Mouse (Mus musculus): Measurements from ENCODE around the gene Sema6b.
"Not testable (repeated sequence)": the region's sequence is repeated elsewhere in the genome, so short reads cannot be mapped to it uniquely, and the experiment has no call there.

Gene Sema6b

GRCm38 (mm10) chr17:56119431-56119830 is 20.7 kb downstream of the Sema6b start:
- DNase-seq (ENCODE audit: low spot score in 2 of 2): no peak

GRCm38 (mm10) chr17:56117251-56117710 is 22.9 kb downstream of the Sema6b start, which contains the start of gene Plin5:
Plin5 (minus strand) TSS chr17:56117596.
- DNase-seq (ENCODE audit: low spot score in 2 of 2): no peak

- DNase-seq (ENCODE audit: low spot score in 2 of 2): no peak
Observed at GRCm38 (mm10) chr17:56116193-56116592, 23.9 kb downstream of the Sema6b start.

- no peak for DNase-seq (ENCODE audit: low spot score in 2 of 2)
Observed at GRCm38 (mm10) chr17:56112743-56113142, 27.4 kb downstream of the Sema6b start.

- DNase-seq (ENCODE audit: low spot score in 2 of 2): no peak
Observed at GRCm38 (mm10) chr17:56111864-56112263, 28.3 kb downstream of the Sema6b start.

GRCm38 (mm10) chr17:56111021-56111420 is 29.1 kb downstream of the Sema6b start:
- DNase-seq (ENCODE audit: low spot score in 2 of 2): no peak

GRCm38 (mm10) chr17:56110571-56110970 is 29.6 kb downstream of the Sema6b start:
- DNase-seq (ENCODE audit: low spot score in 2 of 2): no peak

- no peak for DNase-seq (ENCODE audit: low spot score in 2 of 2)
Observed at GRCm38 (mm10) chr17:56109219-56110051, 30.7 kb downstream of the Sema6b start, which contains the start of gene Plin4. Plin4 (minus strand) TSS chr17:56109803.

GRCm38 (mm10) chr17:56108334-56109044 is 31.7 kb downstream of the Sema6b start:
- no peak for DNase-seq (ENCODE audit: low spot score in 2 of 2)

GRCm38 (mm10) chr17:56107736-56108135 is 32.4 kb downstream of the Sema6b start:
- DNase-seq (ENCODE audit: low spot score in 2 of 2): no peak

- DNase-seq (ENCODE audit: low spot score in 2 of 2): no peak
Observed at GRCm38 (mm10) chr17:56106981-56107380, 33.2 kb downstream of the Sema6b start.

GRCm38 (mm10) chr17:56106436-56106835 is 33.7 kb downstream of the Sema6b start:
- not testable (repeated sequence) for DNase-seq (ENCODE audit: low spot score in 2 of 2)

- DNase-seq (ENCODE audit: low spot score in 2 of 2): not testable (repeated sequence)
Observed at GRCm38 (mm10) chr17:56104821-56105220, 35.3 kb downstream of the Sema6b start.

GRCm38 (mm10) chr17:56103465-56104285 is 36.5 kb downstream of the Sema6b start:
- DNase-seq (ENCODE audit: low spot score in 2 of 2): no peak

GRCm38 (mm10) chr17:56102927-56103326 is 37.2 kb downstream of the Sema6b start:
- no peak for DNase-seq (ENCODE audit: low spot score in 2 of 2)

GRCm38 (mm10) chr17:56102158-56102557 is 38.0 kb downstream of the Sema6b start:
- no peak for DNase-seq (ENCODE audit: low spot score in 2 of 2)

- DNase-seq (ENCODE audit: low spot score in 2 of 2): no peak
Observed at GRCm38 (mm10) chr17:56100811-56101210, 39.3 kb downstream of the Sema6b start.

GRCm38 (mm10) chr17:56098711-56099572 is 41.2 kb downstream of the Sema6b start:
- DNase-seq (ENCODE audit: low spot score in 2 of 2): no peak

- DNase-seq (ENCODE audit: low spot score in 2 of 2): no peak
Observed at GRCm38 (mm10) chr17:56098180-56098579, 42.0 kb downstream of the Sema6b start.

- DNase-seq (ENCODE audit: low spot score in 2 of 2): no peak
Observed at GRCm38 (mm10) chr17:56096883-56097282, 43.3 kb downstream of the Sema6b start.

- no peak for DNase-seq (ENCODE audit: low spot score in 2 of 2)
Observed at GRCm38 (mm10) chr17:56092794-56093193, 47.3 kb downstream of the Sema6b start.

Measured in urinary bladder, postnatal 4 days (tissue).